Mouse (Mus musculus): ENCODE results near the gene Lef1.

GRCm38 (mm10) chr3:131111151-131111850 lies 1.0 kb downstream of the Lef1 start:
- TF ChIP-seq POLR2A (IDR thresholded peaks at IDR 0.05; ENCODE audit: borderline replicate concordance, extremely low read depth, low read depth, low read length) (no peak), CTCF (IDR thresholded peaks at IDR 0.05; ENCODE audit: insufficient read depth, low read length) (no peak)
